Mouse (Mus musculus): ENCODE data around the gene Ank2. TPM values are rescaled to one million over a fixed set of nuclear protein-coding genes. Genes with fewer than 3 reads are reported as not detected.

Ank2 gene
- total RNA-seq, 2 experiments from 2014 or later: 0.81 TPM; not detected in 1

- ATAC-seq (ENCODE audit: poor library complexity, severe bottlenecking): peak; percentile 43
These were observed 554.3 kb downstream of the Ank2 start for GRCm38 (mm10) chr3:126944838-126945237.

GRCm38 (mm10) chr3:126944081-126944480 lies 555.1 kb downstream of the Ank2 start:
- ATAC-seq (ENCODE audit: poor library complexity, severe bottlenecking): no peak

GRCm38 (mm10) chr3:126940452-126940851 lies 558.7 kb downstream of the Ank2 start:
- no peak for ATAC-seq (ENCODE audit: poor library complexity, severe bottlenecking)

- peak; percentile 94 for ATAC-seq (ENCODE audit: poor library complexity, severe bottlenecking)
These were observed 567.2 kb downstream of the Ank2 start for GRCm38 (mm10) chr3:126931884-126932506.

GRCm38 (mm10) chr3:126923575-126924382 lies 575.4 kb downstream of the Ank2 start:
- peak; percentile 92 for ATAC-seq (ENCODE audit: poor library complexity, severe bottlenecking)

- ATAC-seq (ENCODE audit: poor library complexity, severe bottlenecking): no peak
These were observed 577.2 kb downstream of the Ank2 start for GRCm38 (mm10) chr3:126921941-126922340.

- no peak for ATAC-seq (ENCODE audit: poor library complexity, severe bottlenecking)
These were observed 578.9 kb downstream of the Ank2 start for GRCm38 (mm10) chr3:126920296-126920695.

- peak; percentile 34; the same call in 1 of the 2 replicates for ATAC-seq (ENCODE audit: poor library complexity, severe bottlenecking)
These were observed 580.2 kb downstream of the Ank2 start for GRCm38 (mm10) chr3:126918805-126919473.

GRCm38 (mm10) chr3:126916381-126916780 lies 582.8 kb downstream of the Ank2 start:
- no peak for ATAC-seq (ENCODE audit: poor library complexity, severe bottlenecking)

GRCm38 (mm10) chr3:126903543-126903942 lies 595.6 kb downstream of the Ank2 start:
- peak; percentile 57 for ATAC-seq (ENCODE audit: poor library complexity, severe bottlenecking)

- ATAC-seq (ENCODE audit: poor library complexity, severe bottlenecking): no peak
These were observed 612.5 kb downstream of the Ank2 start for GRCm38 (mm10) chr3:126886644-126887043.

- ATAC-seq (ENCODE audit: poor library complexity, severe bottlenecking): no peak
These were observed 613.1 kb downstream of the Ank2 start for GRCm38 (mm10) chr3:126886090-126886489.

GRCm38 (mm10) chr3:126878233-126878632 lies 620.9 kb downstream of the Ank2 start:
- no peak for ATAC-seq (ENCODE audit: poor library complexity, severe bottlenecking)

Other genes starting within 250 kb of the Ank2 start
- gene Larp7, start 54.0 kb upstream of the Ank2 start, total RNA-seq (2015): 50.3 and 61.8 TPM in 2 replicates
- gene Larp7, start 54.0 kb upstream of the Ank2 start, total RNA-seq (2017): 75.3 and 82.6 TPM in 2 replicates
- 9.0 and 9.5 TPM in 2 replicates for gene Zgrf1, start 54.1 kb upstream of the Ank2 start, total RNA-seq (2015)
- gene Zgrf1, start 54.1 kb upstream of the Ank2 start, total RNA-seq (2017): 12.2 and 17.8 TPM in 2 replicates
- gene Neurog2, start 133.8 kb upstream of the Ank2 start, total RNA-seq (2015): not detected in 2 replicates
- gene Neurog2, start 133.8 kb upstream of the Ank2 start, total RNA-seq (2017): not detected in 2 replicates